Mouse (Mus musculus) gastrocnemius, adult 2 months (tissue): Measurements from ENCODE around the gene Unc45b. TPM values are rescaled to one million over a fixed set of nuclear protein-coding genes. Genes with fewer than 3 reads are reported as not detected.
A peak's percentile ranks its signal among the peaks of the same experiment; 100 is the strongest.

Source experiments
- DNase-seq: peaks from one replicate; pipeline ENCODE4 v3.0.0; 2022
- H3K27ac ChIP-seq: fragments of 200-600 bp; 2 replicates; pipeline ENCODE4 v1.8.1; 2022; ENCODE audit warnings: mild to moderate bottlenecking
- H3K4me3 ChIP-seq: fragments of 200-600 bp; 2 replicates; pipeline ENCODE4 v1.8.1; 2022; ENCODE audit warnings: mild to moderate bottlenecking, moderate library complexity
- CTCF ChIP-seq: fragments of 200-600 bp; IDR thresholded peaks from 2 replicates; pipeline ENCODE4 v1.8.1; 2022; ENCODE audit warnings: antibody characterized with exemption, mild to moderate bottlenecking, moderate library complexity
- intact Hi-C: fragments of 180-260 bp; cut with DNase I; formaldehyde crosslinking; loops from one replicate; pipeline ENCODE4 v1.15.1; 2025
- long read RNA-seq, 2 experiments: library from polyadenylated mRNA; stranded (forward); transcript quantifications; one replicate each; pipeline ENCODE4 v2.0.0; 2021
- total RNA-seq, 2 experiments: library from RNA; stranded (reverse); gene quantifications; 2 replicates each; pipeline ENCODE4 v1.2.3; 2021

The Unc45b gene
- total RNA-seq, result 100 to 1,000 TPM; 169 to 206 TPM
- long read RNA-seq, experiment 1, transcript Unc45b-201 (20 exons, 3,549 nt), result major isoform, 369 of 453 reads
- long read RNA-seq, experiment 1, partial matches to known transcripts, result 38 of 453 reads
- long read RNA-seq, experiment 1, other reads (novel, unspliced or antisense), result 42 of 453 reads
- long read RNA-seq, experiment 2, transcript Unc45b-201 (20 exons, 3,549 nt), result major isoform, 362 of 443 reads
- long read RNA-seq, experiment 2, partial matches to known transcripts, result 34 of 443 reads
- long read RNA-seq, experiment 2, other reads (novel, unspliced or antisense), result 46 of 443 reads

- intact Hi-C loops, result loop anchor here (10.0 kb wide), 1 partner anchor 385 kb away; the partner anchor contains the start of gene Ap2b1
- H3K4me3 ChIP-seq, result peak within 1 kb of the TSS; percentile 82
- no peak for DNase-seq
These were observed at the start of gene Unc45b for GRCm38 (mm10) chr11:82910250-82910649. Gene Unc45b (plus strand): TSS chr11:82910550.

GRCm38 (mm10) chr11:82860759-82861158, 49.6 kb upstream of the Unc45b start:
- no peak overlapping the region for H3K4me3 ChIP-seq
- no peak for TF ChIP-seq CTCF
- no peak for DNase-seq
- no peak overlapping the region; the same call in 1 of the 2 replicates for H3K27ac ChIP-seq
- intact Hi-C loops, result no loop called here

More at GRCm38 (mm10) chr11:82910250-82910649, at the start of gene Unc45b:
- no peak for TF ChIP-seq CTCF
- H3K27ac ChIP-seq, result peak within 1 kb of the TSS; percentile 94

DNA sequence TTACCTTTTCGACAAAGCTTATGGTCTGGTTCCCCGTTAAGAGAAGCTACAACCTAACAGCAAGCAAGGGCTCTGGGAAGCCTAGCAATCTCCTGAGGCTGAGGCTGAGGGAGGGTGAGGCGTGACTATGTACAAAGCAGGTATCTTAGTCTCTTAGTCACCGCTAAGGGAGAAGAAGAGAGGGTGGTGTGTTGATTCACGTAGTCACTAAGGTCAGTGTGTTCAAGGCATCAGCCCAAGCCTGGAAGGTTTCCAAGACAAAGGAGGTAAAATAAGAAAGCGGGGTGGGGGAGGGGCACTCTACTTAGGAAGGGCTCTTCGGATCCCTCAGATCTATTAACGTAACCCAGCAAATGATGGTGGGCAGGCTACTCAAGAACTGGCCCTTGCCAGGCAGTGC, 48.8 kb upstream of the Unc45b start:
- no peak for TF ChIP-seq CTCF
- intact Hi-C loops, result no loop called here
- peak overlapping the region; percentile 68 for H3K27ac ChIP-seq
- H3K4me3 ChIP-seq, result no peak overlapping the region
- peak; percentile 59 for DNase-seq

DNA sequence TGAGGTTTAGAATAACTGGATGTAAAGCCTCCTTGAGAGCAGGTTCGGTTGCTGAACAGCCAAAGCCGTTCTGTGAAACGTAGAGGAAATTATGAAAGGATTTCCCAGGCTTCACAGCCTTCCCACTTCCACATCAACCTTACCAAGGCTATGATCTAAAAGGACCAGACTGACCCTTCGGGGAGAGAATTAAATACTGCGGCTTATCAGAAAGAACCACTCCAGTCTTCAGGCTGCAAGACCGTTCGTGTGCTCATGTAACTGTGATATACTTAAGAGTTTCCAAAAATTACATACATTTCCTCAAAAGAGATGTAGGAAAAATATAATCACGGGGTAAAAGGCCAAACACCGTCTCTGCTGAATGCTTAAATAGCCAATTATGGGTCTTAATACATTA, 47.7 kb upstream of the Unc45b start:
- no peak overlapping the region for H3K27ac ChIP-seq
- TF ChIP-seq CTCF, result no peak
- intact Hi-C loops, result no loop called here
- no peak overlapping the region for H3K4me3 ChIP-seq
- DNase-seq, result no peak

DNA sequence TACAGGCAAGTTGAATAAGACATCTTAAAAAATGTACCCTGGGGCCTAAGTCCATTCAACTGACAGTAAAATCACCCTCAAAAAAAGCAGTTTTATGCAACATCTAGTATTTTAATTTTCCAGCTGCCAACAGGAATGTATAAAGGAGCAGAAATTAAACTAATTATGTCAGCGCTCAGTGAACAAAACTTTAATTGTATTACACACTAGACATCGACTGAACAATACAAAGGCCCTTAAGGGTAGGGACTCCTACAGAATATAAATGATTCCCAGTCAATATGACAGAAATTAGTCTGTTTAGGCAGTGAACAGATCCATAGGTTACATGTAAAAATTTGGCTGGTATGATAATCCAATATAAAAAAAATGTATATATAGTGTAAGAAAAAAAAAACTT, 47.3 kb upstream of the Unc45b start:
- intact Hi-C loops, result no loop called here
- DNase-seq, result no peak
- no peak overlapping the region for H3K4me3 ChIP-seq
- H3K27ac ChIP-seq, result no peak overlapping the region
- TF ChIP-seq CTCF, result no peak

DNA sequence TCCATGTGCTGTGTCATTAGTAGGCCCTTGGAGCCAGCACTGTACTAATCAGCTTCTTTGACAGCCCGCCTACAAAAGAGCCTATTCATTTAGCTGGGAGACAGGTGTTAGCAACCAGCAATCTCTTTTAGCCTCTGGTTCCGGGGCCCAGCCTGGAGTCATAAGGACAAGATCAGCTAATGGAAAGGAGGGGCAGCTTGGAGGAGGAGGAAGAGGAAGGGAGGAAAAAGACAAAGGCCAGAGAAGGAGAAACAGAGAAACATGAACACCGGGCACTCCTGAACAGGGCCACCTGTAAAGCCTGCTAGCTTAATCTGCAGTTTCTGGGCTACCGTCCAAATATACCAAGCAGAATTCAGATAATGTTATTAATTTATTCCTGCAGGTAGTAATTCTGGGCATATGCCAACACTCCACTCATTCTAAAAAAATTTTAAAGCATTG, 46.8 kb upstream of the Unc45b start:
- H3K4me3 ChIP-seq, result no peak overlapping the region
- intact Hi-C loops, result no loop called here
- no peak for TF ChIP-seq CTCF
- H3K27ac ChIP-seq, result no peak overlapping the region
- DNase-seq, result no peak

GRCm38 (mm10) chr11:82865957-82866356, 44.4 kb upstream of the Unc45b start:
- intact Hi-C loops, result no loop called here
- TF ChIP-seq CTCF, result no peak
- no peak overlapping the region for H3K4me3 ChIP-seq

DNA sequence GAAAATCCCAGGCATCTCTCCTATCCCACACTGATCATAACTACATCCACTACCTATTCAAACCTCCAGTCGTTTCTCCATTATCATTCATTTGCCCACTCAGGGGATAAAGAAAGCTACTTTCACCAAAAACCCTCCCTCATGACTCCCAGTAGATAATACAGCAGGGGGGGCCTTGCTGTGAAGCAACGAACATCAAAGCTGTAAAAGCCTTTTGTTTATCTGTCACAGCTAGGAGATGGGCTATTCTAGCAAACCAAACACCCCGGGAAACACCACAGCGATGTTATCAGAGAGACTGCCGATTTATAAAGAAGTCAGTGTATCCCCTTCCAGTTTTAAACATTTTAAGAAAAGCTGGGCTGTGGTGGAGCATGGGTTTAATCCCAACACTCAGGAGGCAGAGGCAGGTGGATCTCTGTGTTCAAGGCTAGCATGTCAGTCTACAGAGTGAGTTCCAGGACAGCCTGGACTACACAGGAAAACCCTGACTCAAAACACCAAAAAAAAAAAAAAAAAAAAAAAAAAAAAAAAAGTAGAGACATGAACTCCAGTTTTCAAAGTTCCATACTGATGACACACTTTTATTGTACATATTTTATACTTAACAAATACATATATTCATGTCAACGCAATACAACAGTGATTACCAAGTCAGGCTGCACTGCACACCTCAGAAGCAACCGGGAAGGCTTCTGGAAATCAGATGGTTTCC, 43.3 kb upstream of the Unc45b start:
- Histone ChIP-seq H3K27ac (no peak overlapping the region), H3K4me3 (no peak overlapping the region)
- no peak for DNase-seq
- TF ChIP-seq CTCF, result no peak
- intact Hi-C loops, result no loop called here

More at GRCm38 (mm10) chr11:82865957-82866356, 44.4 kb upstream of the Unc45b start:
- no peak overlapping the region for H3K27ac ChIP-seq
- no peak for DNase-seq

- no peak overlapping the region for H3K4me3 ChIP-seq
- DNase-seq, result no peak
- H3K27ac ChIP-seq, result no peak overlapping the region
- TF ChIP-seq CTCF, result no peak
- intact Hi-C loops, result loop anchor here (2.0 kb wide), 1 partner anchor 431 kb away; the partner anchor contains the start of gene Ap2b1
These were observed 42.4 kb upstream of the Unc45b start for GRCm38 (mm10) chr11:82867956-82868355.

DNA sequence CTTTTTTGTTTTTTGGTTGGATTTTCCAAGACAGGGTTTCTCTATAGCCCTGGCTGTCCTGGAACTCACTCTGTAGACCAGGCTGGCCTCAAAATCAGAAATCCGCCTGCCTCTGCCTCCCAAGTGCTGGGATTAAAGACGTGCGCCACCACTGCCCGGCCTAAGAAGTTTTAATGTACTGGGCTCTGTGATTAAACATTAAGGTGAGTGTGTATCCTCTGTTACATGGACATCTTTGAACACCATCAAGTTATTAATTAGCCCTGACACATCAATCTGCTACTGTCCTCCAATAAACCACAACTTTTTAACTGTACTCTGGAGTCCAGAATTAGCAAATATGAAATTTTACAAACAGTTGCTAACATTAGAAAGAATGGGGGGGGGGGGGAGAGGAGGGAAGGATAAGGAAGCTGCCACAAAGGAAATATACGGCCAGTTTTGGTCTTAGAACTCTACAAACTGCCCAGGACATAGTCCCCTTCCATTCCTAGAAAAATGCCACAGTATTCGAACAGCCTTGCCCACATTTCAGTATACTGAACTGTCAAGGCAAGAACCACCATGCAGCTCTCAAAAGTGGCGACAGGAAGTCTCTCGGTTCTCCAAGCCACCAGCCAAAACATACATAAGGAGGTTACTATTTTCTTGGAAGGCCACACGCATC, 40.7 kb upstream of the Unc45b start:
- intact Hi-C loops, result loop anchor here (2.0 to 5.0 kb wide), 3 partner anchors 89 to 429 kb away; partner anchors contain the start of genes Ap2b1, Cct6b, Lig3 and Zfp830
- Histone ChIP-seq H3K4me3 (peak overlapping the region; percentile 94), H3K27ac (peak overlapping the region; percentile 96)
- no peak for DNase-seq
- TF ChIP-seq CTCF, result no peak

DNA sequence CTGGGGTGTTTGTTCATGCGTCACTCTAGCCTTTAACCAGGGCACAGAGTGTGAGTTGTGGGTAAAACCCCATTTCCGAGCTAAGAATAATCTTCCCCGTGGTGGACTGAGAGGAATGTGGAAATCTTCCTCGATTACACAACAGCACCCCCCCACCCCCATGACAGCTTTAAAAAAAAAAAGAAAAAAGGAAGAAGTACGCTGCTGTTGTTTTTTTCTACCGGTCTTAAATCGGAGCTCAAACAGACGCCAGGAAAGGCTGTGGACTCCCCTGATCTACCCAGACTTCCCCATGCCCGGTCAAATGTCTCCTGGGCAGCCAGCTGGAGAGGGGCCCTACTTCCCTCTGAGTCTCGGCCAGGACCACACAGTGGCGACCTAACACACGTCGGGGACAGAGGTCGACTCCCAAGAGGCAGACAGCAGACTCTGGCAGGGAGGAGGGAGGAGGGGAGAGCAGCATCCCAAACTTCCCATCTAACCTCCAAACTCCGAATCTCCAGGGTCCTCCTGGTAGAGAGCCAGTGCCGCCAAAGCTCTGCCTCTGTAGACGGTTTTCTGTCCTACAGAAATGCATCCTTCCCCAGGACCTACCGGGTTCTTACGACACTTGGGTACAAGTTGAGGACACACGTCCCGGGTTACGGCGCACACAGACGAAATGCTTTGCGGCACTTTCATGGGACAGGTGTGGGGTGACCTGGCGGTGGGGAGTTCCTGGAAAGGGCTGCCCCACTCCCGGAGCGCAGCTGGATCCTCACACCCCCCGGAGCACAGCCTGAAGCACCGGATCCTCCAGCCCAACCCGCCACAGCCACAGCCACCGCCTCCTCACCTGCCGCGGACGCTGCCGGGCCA, 39.9 kb upstream of the Unc45b start:
- intact Hi-C loops, result loop anchor here (1.0 to 5.0 kb wide), 4 partner anchors 25 to 108 kb away; partner anchors contain the start of genes Cct6b, Lig3 and Zfp830
- no peak for TF ChIP-seq CTCF
- peak overlapping the region; percentile 94 for H3K4me3 ChIP-seq
- peak overlapping the region; percentile 96 for H3K27ac ChIP-seq
- peak; percentile 86 for DNase-seq

DNA sequence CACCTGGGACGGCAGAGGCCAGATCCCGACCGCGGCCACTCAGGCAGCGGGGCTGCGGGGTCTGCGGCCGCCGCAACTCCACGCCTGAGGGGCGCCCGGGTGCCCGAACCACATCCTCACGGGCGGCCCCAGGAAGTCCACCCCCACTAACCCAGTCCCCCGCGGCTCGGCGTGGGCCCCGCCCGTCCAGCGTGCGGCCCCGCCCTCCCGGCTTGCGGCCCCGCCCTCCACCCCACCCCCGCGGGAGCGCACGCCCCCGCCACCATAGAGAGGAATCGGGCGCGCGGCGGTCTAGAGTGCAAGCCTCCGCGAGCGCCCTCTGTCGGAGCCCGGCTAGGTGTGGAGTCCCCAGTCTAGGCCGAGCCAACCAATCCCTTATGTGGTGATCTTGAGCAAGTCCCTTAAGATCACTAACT, 39.3 kb upstream of the Unc45b start, which contains the start of gene Rffl:
TSS of gene Rffl (minus strand) at position 180 of the 416 bp plus-strand sequence.
- DNase-seq, result peak; percentile 97
- peak; percentile 78 for TF ChIP-seq CTCF
- intact Hi-C loops, result loop anchor here (1.0 to 5.0 kb wide), 4 partner anchors 26 to 109 kb away; partner anchors contain the start of genes Cct6b, Lig3 and Zfp830
- Histone ChIP-seq H3K27ac (peak within 1 kb of the TSS; percentile 96), H3K4me3 (peak within 1 kb of the TSS; percentile 94)
